Mouse (Mus musculus): Measurements from ENCODE around the gene Lrrc66.
A peak's percentile ranks its signal among the peaks of the same experiment; 100 is the strongest.

The Lrrc66 gene

DNA sequence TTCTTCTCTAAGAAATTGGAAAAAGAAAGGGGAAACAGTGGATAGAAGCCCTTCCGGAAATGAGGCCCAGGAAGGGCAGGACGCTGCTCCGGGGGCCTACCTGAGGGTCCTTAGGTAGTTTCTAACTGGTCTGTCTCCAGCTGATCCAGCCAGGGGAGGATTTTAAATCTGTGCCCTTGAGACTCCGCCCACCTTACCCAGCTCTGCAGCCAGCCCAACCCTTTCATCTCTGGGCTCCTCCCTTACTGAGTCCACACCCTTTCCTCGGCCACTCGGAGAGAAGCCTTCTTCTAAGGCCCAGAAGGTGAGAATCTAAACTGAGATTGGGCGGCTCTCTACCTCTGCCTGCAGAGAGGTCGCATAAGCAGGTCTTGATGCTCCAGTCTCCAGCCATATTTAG lies at the start of gene Lrrc66:
Lrrc66 (minus strand) TSS at position 236 of the 400 bp plus-strand sequence.
- DNase-seq (ENCODE audit: low spot score), result no peak

DNA sequence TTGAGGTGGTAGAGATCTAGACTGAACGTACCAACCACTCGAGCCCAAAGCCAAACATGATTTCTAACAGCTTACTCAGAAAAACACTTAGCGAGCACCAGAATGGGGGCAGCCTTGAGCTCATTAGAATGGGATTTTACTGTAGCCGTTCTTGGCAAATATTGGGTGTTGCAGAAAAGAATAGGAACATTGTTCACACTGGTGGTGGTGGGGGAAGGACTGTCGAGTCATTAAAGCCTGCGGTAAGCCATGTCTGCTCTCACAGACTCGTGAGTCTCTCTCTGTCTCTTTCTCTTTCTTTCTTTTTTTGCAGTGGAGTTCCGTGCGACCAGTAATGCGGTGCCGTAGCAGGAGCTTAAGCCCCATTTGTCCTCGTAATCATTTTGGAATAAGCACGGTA lies 44.3 kb upstream of the Lrrc66 start:
- no peak for DNase-seq (ENCODE audit: low spot score)

DNA sequence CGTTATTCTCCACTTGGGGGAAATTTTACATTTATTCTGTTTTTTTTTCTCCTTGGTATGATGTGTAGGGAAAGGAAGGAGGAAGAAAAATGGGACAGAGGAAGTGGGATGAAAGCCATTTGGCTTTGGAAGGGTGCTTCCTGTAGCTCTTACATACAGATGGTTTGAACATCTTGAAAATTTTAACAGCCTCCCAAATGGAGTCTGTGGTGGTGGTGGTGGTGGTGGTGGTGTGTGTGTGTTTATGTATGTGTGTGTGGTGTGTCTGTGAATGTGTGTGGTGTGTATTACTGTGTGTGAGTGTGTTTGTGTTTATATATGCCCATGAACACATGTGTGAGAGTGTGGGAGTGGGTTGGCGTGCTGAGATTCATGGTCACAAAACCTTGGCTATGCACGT lies 43.3 kb upstream of the Lrrc66 start:
- no peak for DNase-seq (ENCODE audit: low spot score)

DNA sequence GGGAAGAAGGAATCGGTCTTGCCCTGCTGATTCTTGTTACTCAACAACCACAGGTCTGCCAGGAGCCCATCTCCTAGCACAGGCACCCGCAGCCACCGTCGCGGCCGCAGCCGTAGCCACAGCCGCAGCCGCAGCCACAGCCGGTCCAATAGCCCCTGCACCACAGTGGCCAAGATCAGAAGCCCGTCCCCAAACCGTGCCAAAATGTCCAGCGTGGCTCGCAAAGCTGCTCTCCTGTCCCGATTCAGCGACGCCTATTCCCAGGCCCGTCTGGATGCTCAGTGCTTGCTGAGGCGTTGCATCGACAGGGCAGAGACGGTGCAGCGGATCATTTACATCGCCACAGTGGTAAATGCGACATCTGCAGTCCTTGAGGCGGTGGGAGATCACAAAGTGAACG lies 37.1 kb upstream of the Lrrc66 start:
- DNase-seq (ENCODE audit: low spot score), result no peak

DNA sequence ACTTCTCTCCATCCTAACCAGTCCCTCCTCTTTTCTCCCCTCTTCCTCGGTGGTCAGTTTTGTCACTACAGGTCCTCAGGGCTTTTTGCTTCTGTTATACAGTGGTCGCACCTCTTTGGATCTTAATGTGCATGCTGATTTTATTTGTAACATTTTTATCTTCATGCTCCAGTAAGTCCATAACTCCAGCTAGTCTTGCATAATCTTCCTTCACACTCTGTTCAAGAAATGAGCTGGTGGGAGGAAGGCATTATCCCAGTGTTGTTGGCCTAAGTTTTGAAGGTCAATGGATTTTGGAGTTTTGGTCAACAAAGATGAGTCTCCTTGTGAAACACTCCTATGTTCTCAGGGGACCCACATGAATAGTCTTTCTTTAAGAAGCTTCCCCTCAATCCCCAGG lies 35.6 kb upstream of the Lrrc66 start:
- DNase-seq (ENCODE audit: low spot score), result no peak

DNA sequence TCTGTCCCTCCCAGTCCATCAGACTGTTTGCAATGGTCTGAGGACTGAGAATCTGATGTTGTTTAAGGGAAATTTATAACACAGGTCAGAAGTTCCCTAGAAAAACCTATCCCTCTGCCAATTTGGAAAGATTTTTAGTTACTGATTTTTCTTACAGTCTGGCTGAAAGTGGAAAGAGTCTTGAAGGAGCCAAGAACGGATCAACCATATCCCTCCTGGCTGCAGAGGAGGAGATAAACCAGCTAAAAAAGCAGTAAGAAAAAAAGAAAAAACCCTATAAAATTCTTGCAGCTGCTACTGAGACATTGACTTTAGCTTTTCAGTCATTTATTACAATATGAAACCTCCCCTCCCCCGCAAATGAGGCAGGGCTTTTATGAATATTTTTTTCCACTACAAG lies 34.4 kb upstream of the Lrrc66 start:
- DNase-seq (ENCODE audit: low spot score), result no peak

DNA sequence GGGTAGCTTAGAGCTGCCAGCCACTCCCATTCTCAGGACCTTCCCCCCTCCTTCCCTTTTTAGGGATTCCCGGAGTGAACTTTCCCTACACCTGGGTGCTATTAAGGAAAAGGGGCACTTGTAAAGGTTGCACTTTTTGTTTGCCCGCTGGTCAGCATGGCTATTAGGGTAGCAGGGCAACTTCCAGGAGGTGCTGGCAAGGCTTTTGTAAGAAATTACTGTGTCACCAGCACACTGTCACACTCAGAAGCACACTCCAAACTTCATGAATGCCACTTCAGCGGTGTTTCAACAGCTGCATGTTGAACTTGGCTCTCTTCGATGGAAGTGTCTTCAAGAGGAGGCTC lies 19.5 kb upstream of the Lrrc66 start:
- DNase-seq (ENCODE audit: low spot score), result no peak

DNA sequence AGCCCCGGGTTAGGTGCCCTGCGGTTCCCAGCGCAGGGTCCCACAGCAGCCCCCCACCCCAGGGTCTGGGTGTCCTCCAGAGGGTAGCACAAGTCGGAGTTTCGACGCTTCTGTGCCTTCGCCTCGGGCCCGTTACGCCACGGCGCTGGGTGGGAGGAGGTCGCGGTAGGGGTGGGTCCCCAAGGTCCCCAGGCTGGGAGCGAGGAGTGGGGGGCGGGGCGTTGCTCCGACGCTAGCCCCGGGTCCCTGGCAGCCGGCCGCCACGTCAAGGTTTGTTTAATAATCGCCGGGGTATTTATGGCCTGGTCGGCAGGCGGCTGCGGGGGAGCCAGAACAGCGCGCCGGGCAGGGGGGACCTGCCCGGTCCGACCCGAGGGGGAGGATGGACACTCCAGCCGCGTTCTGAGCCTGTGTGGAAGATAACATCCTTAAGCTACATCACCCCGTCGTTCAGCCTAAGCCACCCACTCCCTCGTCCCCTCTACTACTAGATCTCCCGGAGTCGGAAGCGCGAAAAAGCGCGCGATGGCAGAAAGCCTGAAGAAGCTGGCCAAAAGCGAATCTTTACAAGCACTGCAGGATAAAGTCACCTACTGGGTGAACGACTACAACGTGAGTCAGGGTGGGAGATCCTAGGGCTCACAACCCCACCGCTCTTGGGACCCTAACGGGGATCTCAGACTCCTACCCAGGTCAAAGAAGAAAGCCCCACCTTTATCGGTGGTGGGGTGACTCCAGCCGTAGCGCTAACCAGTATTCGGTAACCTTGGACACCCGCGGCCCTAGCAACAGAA lies 18.9 kb upstream of the Lrrc66 start, which contains the start of gene Spata18:
Spata18 (plus strand) TSS at position 319 of the 794 bp plus-strand sequence.
- no peak for DNase-seq (ENCODE audit: low spot score)

DNA sequence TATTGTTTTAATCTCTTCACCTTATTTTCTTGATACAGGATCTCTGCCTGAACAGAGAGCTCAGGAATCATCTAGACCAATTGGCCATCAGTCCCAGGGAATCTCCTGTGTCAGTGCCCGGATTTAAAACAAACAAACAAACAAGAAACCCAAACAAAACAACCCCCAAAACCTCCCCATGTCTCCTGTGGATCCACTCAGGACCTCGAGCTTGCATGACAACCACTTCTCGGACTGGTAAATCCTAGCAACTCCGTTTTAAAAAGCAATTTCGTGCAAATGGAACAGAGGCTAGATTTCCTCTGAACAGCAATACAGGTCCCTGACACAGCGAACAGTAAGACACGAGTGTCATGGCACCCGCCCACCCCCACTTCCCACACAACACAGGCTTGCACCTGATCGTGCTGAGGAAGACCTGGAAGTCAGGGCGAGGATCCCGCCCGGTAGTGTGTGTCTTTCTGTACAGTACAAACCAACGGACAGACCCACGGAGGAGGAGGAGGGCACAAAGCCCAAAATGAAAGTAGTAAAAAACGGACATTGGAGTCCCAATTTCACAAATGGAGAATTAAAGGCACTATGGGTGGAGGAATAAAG lies 18.1 kb upstream of the Lrrc66 start:
- DNase-seq (ENCODE audit: low spot score), result no peak

DNA sequence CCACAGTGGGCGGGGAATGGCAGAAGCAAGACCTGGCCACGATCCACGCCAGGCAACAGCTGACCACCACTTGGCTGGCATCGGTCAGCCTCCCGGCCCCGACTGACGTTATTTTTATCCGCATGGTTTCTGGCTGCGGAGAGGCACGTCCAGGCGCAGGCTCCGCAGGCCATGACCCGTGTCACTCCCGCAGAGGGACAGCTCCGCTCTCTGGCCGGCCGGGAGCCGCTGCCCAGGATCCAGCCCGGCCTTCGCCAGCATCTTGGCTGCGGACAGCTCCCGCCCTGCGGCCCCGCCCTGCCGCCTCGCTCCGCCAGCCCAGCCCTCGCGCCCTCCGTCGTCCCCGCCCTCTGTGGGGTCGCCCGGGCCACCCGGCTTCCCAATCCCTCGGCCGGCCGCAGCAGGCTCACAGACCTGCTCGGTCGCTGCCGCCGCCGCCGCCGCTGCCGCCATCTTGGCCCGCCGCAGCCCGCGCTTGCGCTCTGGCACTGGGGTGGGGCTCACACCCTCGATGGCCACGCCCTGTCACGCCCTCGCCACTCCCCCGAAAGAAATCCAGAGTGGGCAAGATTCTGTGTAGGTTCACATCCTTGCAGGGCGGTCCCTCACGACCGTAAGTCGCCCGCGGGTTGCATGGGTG lies 15.1 kb upstream of the Lrrc66 start, which contains the start of gene Sgcb:
Sgcb (minus strand) TSS at position 530 of the 640 bp plus-strand sequence.
- DNase-seq (ENCODE audit: low spot score), result peak; percentile 77

DNA sequence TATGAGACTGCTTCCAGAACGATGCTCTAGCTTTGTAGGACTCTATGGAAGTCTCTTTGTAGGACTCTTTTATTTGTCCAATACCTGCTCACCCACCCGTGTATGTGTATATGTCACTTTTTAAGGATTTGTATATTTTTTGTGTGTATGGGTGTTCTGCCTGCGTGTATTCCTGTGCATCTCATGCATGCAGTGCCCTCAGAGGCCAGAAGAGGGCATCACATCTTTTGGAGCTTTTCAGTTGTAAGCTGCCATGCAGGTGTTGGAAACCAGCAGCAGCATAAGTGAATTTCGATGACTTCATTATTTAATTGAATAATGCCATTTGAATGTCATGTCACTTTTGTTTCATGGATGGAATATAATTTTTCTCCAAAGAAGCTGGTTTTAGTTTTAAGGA lies 9.8 kb upstream of the Lrrc66 start:
- DNase-seq (ENCODE audit: low spot score), result no peak

DNA sequence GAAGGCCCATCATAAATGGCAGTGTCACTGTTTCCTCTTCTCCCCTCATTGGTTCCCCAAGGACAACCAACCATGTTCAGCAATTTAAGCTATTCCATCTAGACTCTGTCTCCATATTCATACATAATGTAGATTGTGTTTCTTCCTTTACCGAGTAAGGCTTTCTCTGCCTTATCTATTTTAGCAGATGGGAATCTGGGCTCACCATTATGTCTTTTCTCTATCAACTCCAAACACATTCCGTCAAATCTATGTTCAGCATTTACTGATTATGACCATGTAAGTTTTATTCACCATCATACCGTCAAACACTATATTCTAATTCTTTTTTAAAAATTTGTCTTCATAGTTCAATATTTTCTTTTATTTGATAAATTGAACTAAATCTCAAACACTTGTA lies 8.7 kb upstream of the Lrrc66 start:
- no peak for DNase-seq (ENCODE audit: low spot score)

DNA sequence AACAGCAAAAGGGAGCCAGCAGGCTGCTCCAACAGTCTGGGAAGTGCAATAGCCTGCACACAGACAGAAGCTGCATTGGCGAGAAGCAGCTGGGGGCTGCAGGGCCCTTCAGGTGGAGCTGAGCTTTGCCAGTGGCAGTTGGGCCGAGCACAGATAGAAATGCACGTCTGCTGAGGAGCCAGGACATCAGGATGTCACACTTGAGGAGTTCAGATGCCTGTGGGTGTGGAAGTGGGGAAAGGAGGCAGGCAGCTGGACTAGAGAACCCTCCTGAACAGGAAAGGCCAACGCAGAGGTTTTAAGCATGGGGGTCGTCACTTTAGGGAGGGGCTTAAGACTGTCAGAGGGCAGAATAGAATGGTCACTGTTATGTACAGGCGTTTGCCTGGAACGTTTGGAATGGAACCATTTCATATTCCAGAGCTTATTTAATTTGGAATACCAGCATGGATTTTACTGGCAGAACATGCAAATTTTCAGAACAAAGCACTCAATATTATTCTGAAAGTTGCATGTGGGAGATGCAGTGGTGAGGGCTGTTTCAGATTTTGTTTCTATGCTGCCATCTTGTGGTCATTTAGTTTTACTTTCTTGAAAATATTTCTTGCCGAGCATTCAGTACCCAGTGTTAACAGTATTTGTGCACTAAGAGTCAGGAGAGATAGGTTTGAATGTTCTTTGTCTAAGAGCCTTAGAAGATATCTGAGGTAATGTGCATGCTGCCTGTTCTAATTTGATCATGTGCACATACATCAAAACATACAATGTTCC lies 5.2 kb upstream of the Lrrc66 start:
- DNase-seq (ENCODE audit: low spot score), result no peak

DNA sequence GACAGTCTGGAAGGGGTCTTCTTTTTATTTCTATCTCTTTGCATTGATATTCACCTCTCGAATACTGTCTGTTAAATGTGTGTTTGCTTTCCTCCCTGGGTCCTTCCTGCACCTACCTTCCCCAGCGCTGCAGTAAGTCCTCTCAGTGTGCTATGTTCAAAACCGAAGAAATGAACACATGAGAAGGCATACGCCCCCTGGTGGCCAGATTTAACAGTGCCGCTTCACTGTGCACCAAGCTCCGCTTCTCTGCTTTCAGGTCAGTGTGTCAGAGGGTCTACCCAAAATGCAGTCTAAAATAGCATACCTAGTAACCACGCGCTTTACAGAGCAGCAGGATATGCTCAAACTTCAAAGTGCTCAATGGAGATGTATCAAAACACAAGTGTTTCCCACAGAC lies 815 bp upstream of the Lrrc66 start:
- DNase-seq (ENCODE audit: low spot score), result peak; percentile 53

DNA sequence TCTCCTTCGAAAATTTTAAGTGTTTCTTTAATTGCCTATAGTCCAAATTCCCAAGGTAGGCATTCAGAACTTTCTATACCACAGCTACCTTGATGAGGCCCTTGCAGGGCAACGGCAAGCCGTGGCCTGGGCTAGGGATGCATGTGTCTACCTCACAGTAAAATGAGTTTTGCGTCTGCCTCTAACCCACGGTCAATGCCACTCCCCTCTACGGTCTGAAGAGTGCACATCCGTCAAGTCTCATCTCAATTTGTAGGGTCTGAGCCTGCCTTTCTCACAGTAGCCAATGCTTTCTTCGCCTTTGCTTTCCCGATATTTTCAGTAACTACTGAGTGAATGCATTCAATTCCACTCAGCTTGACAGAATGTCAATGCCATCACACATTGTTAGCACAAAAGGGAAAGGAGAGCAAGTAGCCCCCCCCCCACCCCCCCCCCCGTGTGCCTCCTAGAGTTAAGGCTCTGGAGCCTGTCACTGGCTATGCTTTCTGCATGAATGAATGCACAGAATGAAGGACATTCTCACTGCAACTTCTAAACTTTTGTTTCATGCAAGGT lies 1.2 kb downstream of the Lrrc66 start:
- DNase-seq (ENCODE audit: low spot score), result no peak

DNA sequence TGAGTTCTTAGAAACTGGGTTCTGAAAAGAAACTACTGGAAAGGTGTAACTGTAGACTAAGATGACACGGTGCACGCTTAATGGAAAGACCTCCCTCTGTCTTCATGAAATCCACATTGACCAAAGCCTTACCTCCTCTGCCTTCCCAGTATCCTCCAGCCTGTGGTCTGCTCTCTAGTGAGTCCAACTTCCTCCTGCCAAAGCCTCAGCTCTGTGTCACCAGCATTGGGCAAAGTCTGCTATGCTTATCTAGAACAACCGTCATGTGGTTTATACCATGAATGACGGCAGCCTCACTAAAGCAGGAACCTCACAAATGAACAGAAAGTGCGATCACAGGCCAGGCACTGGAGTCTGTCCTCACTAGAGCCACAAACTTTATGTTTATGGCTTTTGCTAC lies 2.2 kb downstream of the Lrrc66 start:
- DNase-seq (ENCODE audit: low spot score), result no peak

DNA sequence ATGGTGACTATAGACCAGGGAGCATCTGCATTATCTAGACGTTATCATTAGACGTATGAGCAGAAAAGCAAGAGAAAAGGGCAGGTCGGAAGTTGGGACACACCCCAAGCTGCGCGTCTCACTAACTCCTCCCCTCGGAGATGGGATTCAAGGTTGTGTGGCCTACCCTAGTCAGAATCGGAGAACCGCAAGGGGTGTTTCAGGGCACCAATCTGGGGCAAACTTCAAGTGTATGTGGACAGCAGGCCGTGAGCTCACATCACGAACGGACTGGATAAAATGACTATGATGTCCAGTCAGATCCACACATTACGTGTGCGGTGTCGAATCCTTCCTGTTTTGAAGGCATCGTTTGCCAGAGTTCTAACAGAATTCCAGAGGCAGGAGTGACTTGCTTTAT lies 4.3 kb downstream of the Lrrc66 start:
- DNase-seq (ENCODE audit: low spot score), result no peak

DNA sequence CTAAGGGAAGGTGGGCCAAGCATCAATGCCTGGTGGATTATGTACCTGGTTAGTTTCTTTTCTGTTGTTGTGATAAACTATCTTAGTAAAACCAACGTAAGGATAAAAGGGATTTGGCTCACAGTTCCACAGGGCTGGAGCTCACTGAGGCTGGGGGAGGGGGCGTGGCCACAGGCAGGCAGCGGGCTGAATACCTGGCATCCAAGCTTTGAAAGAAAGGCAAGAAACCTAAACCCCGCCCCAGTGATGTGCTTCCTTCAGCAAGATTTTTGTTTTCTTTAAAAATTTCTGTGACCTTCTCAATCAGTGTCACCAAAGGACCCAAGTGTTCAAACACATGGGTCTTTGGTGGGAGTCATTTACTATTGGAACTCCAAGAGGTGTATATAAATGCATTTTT lies 4.8 kb downstream of the Lrrc66 start:
- no peak for DNase-seq (ENCODE audit: low spot score)

DNA sequence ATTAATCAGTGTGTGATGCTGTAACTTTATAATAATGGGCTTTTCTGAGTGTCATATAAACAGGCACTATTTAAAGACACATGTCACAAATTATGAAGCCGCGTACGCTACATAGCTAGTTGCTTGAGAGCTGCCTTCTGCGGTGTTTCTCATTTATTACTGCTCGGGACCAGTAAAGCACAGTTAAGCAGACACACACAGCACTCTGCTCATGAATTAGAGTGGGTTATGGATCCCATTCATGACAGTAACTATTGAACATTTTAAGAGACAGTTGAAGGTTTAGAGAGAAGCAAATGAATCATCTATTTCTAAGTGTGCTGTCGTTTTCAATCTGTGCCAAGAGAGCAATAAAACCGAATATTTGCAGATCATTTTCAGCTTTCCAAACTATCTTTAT lies 5.5 kb downstream of the Lrrc66 start:
- DNase-seq (ENCODE audit: low spot score), result no peak

DNA sequence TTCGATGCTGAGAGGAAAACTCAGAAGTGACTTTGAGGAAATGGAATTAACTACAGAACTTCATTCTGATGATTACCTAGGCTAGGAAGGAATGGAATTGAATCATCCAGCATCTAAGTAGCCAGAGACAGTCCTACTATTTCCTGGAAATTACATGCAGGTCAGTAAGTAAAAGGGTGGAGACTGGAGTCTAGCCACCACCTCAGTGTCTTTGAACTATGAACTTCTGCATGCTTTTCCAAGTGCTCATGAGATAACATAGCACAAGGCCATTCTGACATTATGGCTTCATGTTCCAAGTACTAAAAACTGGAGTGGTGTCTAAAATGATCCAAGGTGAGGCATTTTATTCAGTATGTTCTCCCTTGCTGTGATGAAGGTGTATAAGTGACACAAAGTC lies 6.8 kb downstream of the Lrrc66 start:
- no peak for DNase-seq (ENCODE audit: low spot score)

DNA sequence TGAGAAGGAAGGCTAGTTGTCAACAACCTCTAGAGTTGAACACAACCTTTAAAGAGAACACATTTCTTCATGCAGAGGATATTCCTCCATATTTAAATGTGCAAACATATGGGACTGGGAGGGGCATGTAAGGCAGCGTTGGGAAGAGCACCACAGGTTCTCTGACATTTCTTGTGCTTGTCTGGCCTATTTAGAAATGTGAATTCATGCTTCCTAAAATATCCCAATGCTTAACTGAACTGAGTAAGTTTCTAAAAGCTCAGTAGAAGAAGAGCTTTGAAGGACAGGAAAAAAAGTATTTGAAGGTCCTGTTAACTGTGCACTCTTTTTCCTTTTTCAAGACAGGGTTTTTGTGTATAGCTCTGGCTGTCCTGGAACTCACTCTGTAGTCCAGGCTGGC lies 13.4 kb downstream of the Lrrc66 start:
- no peak for DNase-seq (ENCODE audit: low spot score)

DNA sequence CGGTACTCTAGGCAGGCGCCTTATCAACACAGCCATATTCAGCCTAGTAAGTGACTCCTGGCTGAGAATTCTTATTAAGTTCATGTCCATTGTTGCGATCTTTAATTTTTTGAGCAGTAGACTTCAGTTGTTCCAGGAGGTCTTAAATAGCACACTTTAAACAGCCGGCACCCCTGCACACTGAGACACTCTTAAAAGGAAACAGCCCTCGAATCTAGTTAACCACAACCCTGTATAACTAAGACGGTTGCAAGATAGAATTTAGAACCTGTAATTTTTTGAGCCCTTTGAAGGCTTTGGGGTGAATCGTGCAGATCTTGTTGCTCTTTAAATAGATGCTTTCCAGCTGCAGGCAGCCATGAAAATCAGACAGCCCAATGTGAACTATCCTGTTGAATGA lies 17.1 kb downstream of the Lrrc66 start:
- no peak for DNase-seq (ENCODE audit: low spot score)

Data from ovary, postnatal 10 days (tissue).